Mouse (Mus musculus) midbrain, embryonic 12.5 days (tissue): ENCODE data around the gene Sec14l1. TPM values are rescaled to one million over a fixed set of nuclear protein-coding genes. Genes with fewer than 3 reads are reported as not detected.

ENCODE experiments used
- ATAC-seq: fragments of 200-750 bp; cut with Nextera tagmentation; 2 replicates; pipeline ENCODE4 v1.8.0; 2017; ENCODE audit warnings: low read depth, moderate TSS enrichment, moderate library complexity; ENCODE audit not compliant: low FRiP score
- H3K27ac ChIP-seq: fragments of 300-500 bp; sonication (generic); replicated peaks from 2 replicates; pipeline ENCODE4 v1.5.1; 2016; ENCODE audit warnings: mild to moderate bottlenecking
- H3K27me3 ChIP-seq: fragments of 300-500 bp; sonication (generic); 2 replicates; pipeline ENCODE4 v1.6.1; 2016; ENCODE audit warnings: mild to moderate bottlenecking
- H3K36me3 ChIP-seq: fragments of 300-500 bp; sonication (generic); 2 replicates; pipeline ENCODE4 v1.6.1; 2016
- H3K4me1 ChIP-seq: fragments of 300-500 bp; sonication (generic); 2 replicates; pipeline ENCODE4 v1.6.1; 2016
- H3K4me2 ChIP-seq: fragments of 300-500 bp; sonication (generic); replicated peaks from 2 replicates; pipeline ENCODE4 v1.6.1; 2016; ENCODE audit warnings: mild to moderate bottlenecking, moderate library complexity
- H3K4me3 ChIP-seq: fragments of 300-500 bp; sonication (generic); 2 replicates; pipeline ENCODE4 v1.5.1; 2016; ENCODE audit warnings: mild to moderate bottlenecking
- H3K9ac ChIP-seq: fragments of 300-500 bp; sonication (generic); replicated peaks from 2 replicates; pipeline ENCODE4 v1.6.1; 2016; ENCODE audit warnings: mild to moderate bottlenecking, moderate library complexity
- H3K9me3 ChIP-seq: fragments of 300-500 bp; sonication (generic); 2 replicates; pipeline ENCODE4 v1.6.1; 2016; ENCODE audit warnings: mild to moderate bottlenecking
- WGBS: fragments of 180-500 bp; shearing (Covaris S2); methylation state at CpG from one replicate; pipeline ENCODE4 v1.1.7; 2016; 5-methylcytosine and 5-hydroxymethylcytosine counted together
- polyA plus RNA-seq: library from polyadenylated mRNA; unstranded; fragments of >200 nt; fragmentation: Nextera tagmentation; extraction: Ambion mirVana; gene quantifications from 2 replicates; pipeline ENCODE4 v1.2.1, GENCODE M21; 2016

Sec14l1 gene
- polyA plus RNA-seq, 1 experiment from 2014 or later = 63.7 TPM

- H3K4me3 ChIP-seq = peak overlapping the region; percentile 78
- H3K4me1 ChIP-seq = peaks cover 52% of the 10 kb centered on the region
- peaks cover 6% of the 10 kb centered on the region; the same call in 1 of the 2 replicates for H3K36me3 ChIP-seq
- no peaks in the 10 kb centered on the region for H3K9me3 ChIP-seq
- H3K4me2 ChIP-seq = peak overlapping the region; percentile 81
- no peaks in the 10 kb centered on the region for H3K27me3 ChIP-seq
- peak overlapping the region; percentile 99 for H3K27ac ChIP-seq
- peak; percentile 74; the same call in 1 of the 2 replicates for ATAC-seq
- under 1% methylated on average over 53 of the region's 54 CpGs for WGBS
- H3K9ac ChIP-seq = peak overlapping the region; percentile 74
Observed at GRCm38 (mm10) chr11:117115346-117116219, 615 bp downstream of the Sec14l1 start.

GRCm38 (mm10) chr11:117116350-117117303 is 1.7 kb downstream of the Sec14l1 start:
- Histone ChIP-seq H3K4me3 (peak overlapping the region; percentile 78), H3K27ac (no peak overlapping the region), H3K4me2 (peak overlapping the region; percentile 81), H3K27me3 (no peaks in the 10 kb centered on the region), H3K4me1 (peaks cover 63% of the 10 kb centered on the region), H3K36me3 (peaks cover 6% of the 10 kb centered on the region; the same call in 1 of the 2 replicates), H3K9me3 (no peaks in the 10 kb centered on the region), H3K9ac (no peak overlapping the region)
- 59% methylated on average over 18 of the region's 18 CpGs for WGBS
- no peak for ATAC-seq

GRCm38 (mm10) chr11:117117321-117117720 is 2.4 kb downstream of the Sec14l1 start:
- Histone ChIP-seq H3K4me1 (peaks cover 67% of the 10 kb centered on the region), H3K9ac (no peak overlapping the region), H3K27ac (no peak overlapping the region), H3K4me3 (no peak overlapping the region), H3K36me3 (peaks cover 6% of the 10 kb centered on the region; the same call in 1 of the 2 replicates), H3K27me3 (no peaks in the 10 kb centered on the region), H3K9me3 (no peaks in the 10 kb centered on the region), H3K4me2 (no peak overlapping the region; the same call in 1 of the 2 replicates)
- 70% methylated on average over 18 of the region's 18 CpGs for WGBS
- no peak for ATAC-seq

GRCm38 (mm10) chr11:117117791-117118190 is 2.8 kb downstream of the Sec14l1 start:
- WGBS = 95% methylated on average over 7 of the region's 7 CpGs
- H3K4me3 ChIP-seq = no peak overlapping the region
- H3K9me3 ChIP-seq = no peaks in the 10 kb centered on the region
- H3K36me3 ChIP-seq = peaks cover 6% of the 10 kb centered on the region; the same call in 1 of the 2 replicates
- no peak overlapping the region for H3K4me2 ChIP-seq
- H3K27ac ChIP-seq = no peak overlapping the region
- H3K4me1 ChIP-seq = peaks cover 67% of the 10 kb centered on the region
- no peak overlapping the region; the same call in 1 of the 2 replicates for H3K9ac ChIP-seq
- ATAC-seq = no peak
- H3K27me3 ChIP-seq = no peaks in the 10 kb centered on the region

- Histone ChIP-seq H3K9ac (peak overlapping the region; percentile 31), H3K4me1 (peaks cover 70% of the 10 kb centered on the region), H3K27me3 (no peaks in the 10 kb centered on the region), H3K4me3 (no peak overlapping the region), H3K9me3 (no peaks in the 10 kb centered on the region), H3K4me2 (peak overlapping the region; percentile 19; the same call in 1 of the 2 replicates), H3K27ac (peak overlapping the region; percentile 35; the same call in 1 of the 2 replicates), H3K36me3 (peaks cover 6% of the 10 kb centered on the region; the same call in 1 of the 2 replicates)
- ATAC-seq = no peak
- WGBS = 69% methylated on average over 4 of the region's 4 CpGs
Observed at GRCm38 (mm10) chr11:117118248-117118647, 3.3 kb downstream of the Sec14l1 start.

- H3K9ac ChIP-seq = peak overlapping the region; percentile 31; the same call in 1 of the 2 replicates
- WGBS = 43% methylated on average over 9 of the region's 11 CpGs
Observed at GRCm38 (mm10) chr11:117118721-117119321, 3.9 kb downstream of the Sec14l1 start.

GRCm38 (mm10) chr11:117119723-117120122 is 4.8 kb downstream of the Sec14l1 start:
- peaks cover 74% of the 10 kb centered on the region for H3K4me1 ChIP-seq
- no peak for ATAC-seq
- H3K36me3 ChIP-seq = peaks cover 6% of the 10 kb centered on the region; the same call in 1 of the 2 replicates
- 56% methylated on average over 3 of the region's 5 CpGs for WGBS
- H3K4me2 ChIP-seq = no peak overlapping the region
- no peak overlapping the region for H3K4me3 ChIP-seq
- H3K9ac ChIP-seq = no peak overlapping the region
- H3K27ac ChIP-seq = no peak overlapping the region
- H3K9me3 ChIP-seq = no peaks in the 10 kb centered on the region
- H3K27me3 ChIP-seq = no peaks in the 10 kb centered on the region

More at GRCm38 (mm10) chr11:117118721-117119321, 3.9 kb downstream of the Sec14l1 start:
- H3K27me3 ChIP-seq = no peaks in the 10 kb centered on the region
- H3K9me3 ChIP-seq = no peaks in the 10 kb centered on the region
- no peak for ATAC-seq
- H3K4me3 ChIP-seq = no peak overlapping the region
- peaks cover 75% of the 10 kb centered on the region for H3K4me1 ChIP-seq
- H3K36me3 ChIP-seq = peaks cover 6% of the 10 kb centered on the region; the same call in 1 of the 2 replicates
- peak overlapping the region; percentile 39; the same call in 1 of the 2 replicates for H3K27ac ChIP-seq
- peak overlapping the region; percentile 19; the same call in 1 of the 2 replicates for H3K4me2 ChIP-seq

- Histone ChIP-seq H3K4me3 (no peak overlapping the region), H3K4me2 (0 out of 2 replicates have a peak overlapping the region, but pooled peaks have one; percentile 9), H3K27me3 (no peaks in the 10 kb centered on the region), H3K36me3 (peaks cover 6% of the 10 kb centered on the region; the same call in 1 of the 2 replicates), H3K27ac (peak overlapping the region; percentile 61), H3K9ac (peak overlapping the region; percentile 43; the same call in 1 of the 2 replicates), H3K9me3 (no peaks in the 10 kb centered on the region), H3K4me1 (peaks cover 74% of the 10 kb centered on the region)
- WGBS = 62% methylated on average over 20 of the region's 20 CpGs
- no peak for ATAC-seq
Observed at GRCm38 (mm10) chr11:117120285-117121163, 5.6 kb downstream of the Sec14l1 start.

- Histone ChIP-seq H3K4me3 (no peak overlapping the region), H3K27me3 (no peaks in the 10 kb centered on the region), H3K27ac (peak overlapping the region; percentile 61), H3K4me2 (0 out of 2 replicates have a peak overlapping the region, but pooled peaks have one; percentile 9), H3K9ac (peak overlapping the region; percentile 43; the same call in 1 of the 2 replicates), H3K4me1 (peaks cover 71% of the 10 kb centered on the region), H3K9me3 (no peaks in the 10 kb centered on the region), H3K36me3 (peaks cover 6% of the 10 kb centered on the region; the same call in 1 of the 2 replicates)
- no peak for ATAC-seq
- 43% methylated on average over 11 of the region's 11 CpGs for WGBS
Observed at GRCm38 (mm10) chr11:117121164-117121535, 6.2 kb downstream of the Sec14l1 start.

GRCm38 (mm10) chr11:117121954-117122353 is 7.0 kb downstream of the Sec14l1 start:
- no peak overlapping the region for H3K9ac ChIP-seq
- H3K9me3 ChIP-seq = no peaks in the 10 kb centered on the region
- WGBS = 87% methylated on average over 6 of the region's 6 CpGs
- H3K4me3 ChIP-seq = no peak overlapping the region
- no peak overlapping the region for H3K4me2 ChIP-seq
- H3K4me1 ChIP-seq = peaks cover 63% of the 10 kb centered on the region
- peak overlapping the region; percentile 61; the same call in 1 of the 2 replicates for H3K27ac ChIP-seq
- H3K27me3 ChIP-seq = no peaks in the 10 kb centered on the region
- no peak for ATAC-seq
- peaks cover 6% of the 10 kb centered on the region; the same call in 1 of the 2 replicates for H3K36me3 ChIP-seq
